Mouse (Mus musculus) kidney, adult 2 months (tissue): ENCODE measurements at regions not wholly inside any gene's neighbourhood (a gene's known extent, or its start where the extent isn't known, plus 50 kb on each side); places are given as distances from the start of the nearest gene placed in this dataset.

Experiments used
- DNase-seq: peaks from one replicate; pipeline ENCODE4 v3.0.0; 2021
- H3K27ac ChIP-seq: fragments of 200-500 bp; 2 replicates; pipeline ENCODE4 v1.5.1; 2012; ENCODE audit warnings: low read depth, low read length, control low read depth, inconsistent platforms; ENCODE audit not compliant: insufficient read depth
- H3K27me3 ChIP-seq: fragments of 200-500 bp; replicated peaks from 2 replicates; pipeline ENCODE4 v1.6.1; 2012; ENCODE audit warnings: mild to moderate bottlenecking, moderate library complexity, low read length, inconsistent platforms; ENCODE audit not compliant: control insufficient read depth, insufficient read depth
- H3K36me3 ChIP-seq: fragments of 200-500 bp; 2 replicates; pipeline ENCODE4 v1.6.1; 2012; ENCODE audit warnings: mild to moderate bottlenecking, moderate library complexity, low read length, inconsistent platforms; ENCODE audit not compliant: control insufficient read depth, insufficient read depth
- H3K4me1 ChIP-seq: fragments of 200-500 bp; 2 replicates; pipeline ENCODE4 v1.6.1; 2011; ENCODE audit warnings: low read length; ENCODE audit not compliant: control insufficient read depth, insufficient read depth
- H3K4me3 ChIP-seq: fragments of 200-500 bp; 2 replicates; pipeline ENCODE4 v1.5.1; 2011; ENCODE audit warnings: mild to moderate bottlenecking, low read depth, low read length, control low read depth; ENCODE audit not compliant: insufficient read depth
- CTCF ChIP-seq: fragments of 200-500 bp; conservative IDR thresholded peaks from 2 replicates; pipeline ENCODE4 v1.5.1; 2011; ENCODE audit warnings: low read depth, mild to moderate bottlenecking, control low read depth, low read length, moderate library complexity, mixed read lengths; ENCODE audit not compliant: insufficient read depth, insufficient read length
- POLR2A ChIP-seq: fragments of 200-500 bp; IDR thresholded peaks from one replicate; pipeline ENCODE4 v1.6.1; 2011; ENCODE audit warnings: low read depth, low read length, control low read depth
- WGBS: fragments of 180-500 bp; shearing (Covaris S2); methylation state at CpG from one replicate; pipeline ENCODE4 v1.1.7; 2018; 5-methylcytosine and 5-hydroxymethylcytosine counted together

GRCm38 (mm10) chr6:52076179-52076932, 64.0 kb upstream of the Skap2 start:
- Histone ChIP-seq H3K27me3 (no peaks in the 10 kb centered on the region), H3K36me3 (no peaks in the 10 kb centered on the region), H3K27ac (no peak overlapping the region), H3K4me1 (no peaks in the 10 kb centered on the region), H3K4me3 (no peak overlapping the region)
- 44% methylated on average over 15 of the region's 15 CpGs for WGBS
- no peak for TF ChIP-seq CTCF
- no peak for TF ChIP-seq POLR2A
- peak; percentile 30 for DNase-seq

GRCm38 (mm10) chr6:52074904-52075303, 62.6 kb upstream of the Skap2 start:
- Histone ChIP-seq H3K27me3 (no peaks in the 10 kb centered on the region), H3K27ac (no peak overlapping the region), H3K36me3 (no peaks in the 10 kb centered on the region), H3K4me1 (no peaks in the 10 kb centered on the region), H3K4me3 (no peak overlapping the region)
- no peak for DNase-seq
- 92% methylated on average over 2 of the region's 2 CpGs for WGBS
- TF ChIP-seq CTCF = no peak
- TF ChIP-seq POLR2A = no peak

GRCm38 (mm10) chr6:52067151-52067550, 54.8 kb upstream of the Skap2 start:
- WGBS = 58% methylated on average over 9 of the region's 9 CpGs
- peak; percentile 32 for DNase-seq

GRCm38 (mm10) chr6:52065652-52066051, 53.3 kb upstream of the Skap2 start:
- peaks cover 7% of the 10 kb centered on the region; the same call in 1 of the 2 replicates for H3K4me1 ChIP-seq
- no peaks in the 10 kb centered on the region for H3K36me3 ChIP-seq
- no peak overlapping the region for H3K27ac ChIP-seq
- no peak for DNase-seq
- TF ChIP-seq CTCF (no peak), POLR2A (no peak)
- no peak overlapping the region for H3K4me3 ChIP-seq
- 95% methylated on average over 10 of the region's 10 CpGs for WGBS
- H3K27me3 ChIP-seq = no peaks in the 10 kb centered on the region

More at GRCm38 (mm10) chr6:52067151-52067550, 54.8 kb upstream of the Skap2 start:
- H3K36me3 ChIP-seq = no peaks in the 10 kb centered on the region
- no peak overlapping the region for H3K27ac ChIP-seq
- H3K4me3 ChIP-seq = no peak overlapping the region
- TF ChIP-seq CTCF (no peak), POLR2A (no peak)
- H3K4me1 ChIP-seq = peaks cover 7% of the 10 kb centered on the region; the same call in 1 of the 2 replicates
- H3K27me3 ChIP-seq = no peaks in the 10 kb centered on the region

- no peak overlapping the region for H3K27ac ChIP-seq
- 42% methylated on average over 13 of the region's 13 CpGs for WGBS
- H3K4me1 ChIP-seq = peaks cover 7% of the 10 kb centered on the region; the same call in 1 of the 2 replicates
- no peaks in the 10 kb centered on the region for H3K27me3 ChIP-seq
- 0 out of 2 replicates have a peak overlapping the region, but pooled peaks have one; percentile 2 for H3K4me3 ChIP-seq
- peak; percentile 46 for DNase-seq
- TF ChIP-seq CTCF (no peak), POLR2A (no peak)
- H3K36me3 ChIP-seq = no peaks in the 10 kb centered on the region
Measured at GRCm38 (mm10) chr6:52064176-52065015, 52.0 kb upstream of the Skap2 start.
